Mouse (Mus musculus): ENCODE data around the gene Upf2. TPM values are rescaled to one million over a fixed set of nuclear protein-coding genes. Genes with fewer than 3 reads are reported as not detected.
"Not testable (repeated sequence)": the region's sequence is repeated elsewhere in the genome, so short reads cannot be mapped to it uniquely, and the experiment has no call there.

Upf2 gene
- total RNA-seq, 2 experiments from 2014 or later: 16.6 to 17.3 TPM

- DNase-seq: no peak
Observed at GRCm38 (mm10) chr2:6070925-6071324, 119.7 kb downstream of the Upf2 start.

- no peak for DNase-seq
Observed at GRCm38 (mm10) chr2:6071598-6072440, 120.5 kb downstream of the Upf2 start.

GRCm38 (mm10) chr2:6072685-6073260, 121.5 kb downstream of the Upf2 start:
- no peak for DNase-seq

- no peak for DNase-seq
Observed at GRCm38 (mm10) chr2:6074891-6075529, 123.7 kb downstream of the Upf2 start.

- no peak for DNase-seq
Observed at GRCm38 (mm10) chr2:6075530-6075896, 124.2 kb downstream of the Upf2 start.

- DNase-seq: no peak
Observed at GRCm38 (mm10) chr2:6080037-6080436, 128.8 kb downstream of the Upf2 start.

- no peak for DNase-seq
Observed at GRCm38 (mm10) chr2:6081108-6081507, 129.8 kb downstream of the Upf2 start.

GRCm38 (mm10) chr2:6082615-6083014, 131.3 kb downstream of the Upf2 start:
- DNase-seq: no peak

GRCm38 (mm10) chr2:6083696-6084095, 132.4 kb downstream of the Upf2 start:
- no peak for DNase-seq

GRCm38 (mm10) chr2:6085622-6086530, 134.6 kb downstream of the Upf2 start:
- DNase-seq: no peak

GRCm38 (mm10) chr2:6087151-6087550, 135.9 kb downstream of the Upf2 start:
- peak; percentile 31 for DNase-seq

GRCm38 (mm10) chr2:6089941-6090340, 138.7 kb downstream of the Upf2 start:
- DNase-seq: not testable (repeated sequence)

GRCm38 (mm10) chr2:6097113-6097716, 145.9 kb downstream of the Upf2 start:
- no peak for DNase-seq

GRCm38 (mm10) chr2:6098924-6099323, 147.7 kb downstream of the Upf2 start:
- DNase-seq: peak; percentile 37

- DNase-seq: no peak
Observed at GRCm38 (mm10) chr2:6099443-6099842, 148.2 kb downstream of the Upf2 start.

- peak; percentile 10 for DNase-seq
Observed at GRCm38 (mm10) chr2:6100027-6100749, 148.9 kb downstream of the Upf2 start.

GRCm38 (mm10) chr2:6100755-6101154, 149.5 kb downstream of the Upf2 start:
- no peak for DNase-seq

- DNase-seq: no peak
Observed at GRCm38 (mm10) chr2:6105437-6105836, 154.2 kb downstream of the Upf2 start.

Measured in gastrocnemius, postnatal 25 days (tissue).